Comparison of ENCODE assay signal across 9 mouse cellular contexts in genomic region chr9:116350804-116351547, GRCm38 (mm10).
A peak's percentile ranks its signal among the peaks of the same experiment; 100 is the strongest.
DNase-seq lines count a peak whose midpoint lies in the region; ATAC-seq lines count a peak whose summit lies in the region.
"Had no signal": no experiment of that assay in that cellular context is flagged by ENCODE, and none has a peak within 500 bp of the region (broad histone marks: within the 10 kb centered on the region; RNA-seq: fewer than 3 reads in every experiment).

No protein-coding gene starts in this region.

- ATAC-seq in kidney, embryonic 16.5 days (ENCODE audit: low FRiP score, low TSS enrichment) = no peak
- ATAC-seq: inflammation-experienced regulatory T-cells, adult 6 months had no signal

- H3K9me3 ChIP-seq in kidney, embryonic 16.5 days (ENCODE audit: low read length) = peaks cover 3% of the 10 kb centered on the region; the same call in 1 of the 2 replicates

- no peak overlapping the region for H3K27ac ChIP-seq in kidney, embryonic 16.5 days (ENCODE audit: low read length)

- WGBS in kidney, embryonic 16.5 days = 65% methylated on average over 10 of the region's 10 CpGs

- no peaks in the 10 kb centered on the region for H3K4me1 ChIP-seq in kidney, embryonic 16.5 days (ENCODE audit: insufficient read depth, low read length)

- H3K9ac ChIP-seq in kidney, embryonic 16.5 days (replicated peaks; ENCODE audit: low read length) = no peak overlapping the region

- no peak overlapping the region for H3K4me2 ChIP-seq in kidney, embryonic 16.5 days (replicated peaks; ENCODE audit: low read depth, low read length)

- no peaks in the 10 kb centered on the region for H3K27me3 ChIP-seq in kidney, embryonic 16.5 days (ENCODE audit: insufficient read depth, low read length)

- peak; percentile 90 for DNase-seq in kidney, adult 9 months
- DNase-seq in retina, postnatal 1 day = peak; percentile 17
- no peak for DNase-seq in retina, embryonic 14.5 days (ENCODE audit: low spot score)
- peak; percentile 26 for DNase-seq in kidney, postnatal 14 days
- no peak for DNase-seq in right cerebral cortex, postnatal 10 days (ENCODE audit: low spot score in 2 of 2)
- no peak for DNase-seq in spleen, adult 12 weeks (ENCODE audit: low spot score)
- DNase-seq: thymus, postnatal 4 days had no signal

- no peak overlapping the region for H3K4me3 ChIP-seq in kidney, embryonic 16.5 days (ENCODE audit: low read length)

- H3K36me3 ChIP-seq in kidney, embryonic 16.5 days (ENCODE audit: insufficient read depth, low read length) = no peaks in the 10 kb centered on the region

Comparison
In these comparisons a context has a peak if more than half of its experiments do, and no peak if none do; other contexts are left out.
1. DNase-seq: peak in kidney, adult 9 months (single experiment), retina, postnatal 1 day (single experiment) and kidney, postnatal 14 days (single experiment); none in retina, embryonic 14.5 days (single experiment), right cerebral cortex, postnatal 10 days (0 of 2) and spleen, adult 12 weeks (single experiment).